Mouse (Mus musculus) midbrain, embryonic 15.5 days (tissue): ENCODE measurements around the gene 3110040M04Rik. TPM values are rescaled to one million over a fixed set of nuclear protein-coding genes. Genes with fewer than 3 reads are reported as not detected.
A peak's percentile ranks its signal among the peaks of the same experiment; 100 is the strongest.
"Not testable (repeated sequence)": the region's sequence is repeated elsewhere in the genome, so short reads cannot be mapped to it uniquely, and the experiment has no call there.

Experiments
- ATAC-seq: fragments of 200-750 bp; cut with Nextera tagmentation; replicated peaks from 2 replicates; pipeline ENCODE4 v1.8.0; 2017; ENCODE audit warnings: moderate TSS enrichment
- H3K27ac ChIP-seq: fragments of 300-500 bp; sonication (generic); 2 replicates; pipeline ENCODE4 v1.5.1; 2015; ENCODE audit warnings: mild to moderate bottlenecking, inconsistent platforms
- H3K27me3 ChIP-seq: fragments of 300-500 bp; sonication (generic); replicated peaks from 2 replicates; pipeline ENCODE4 v1.6.1; 2015; ENCODE audit warnings: inconsistent platforms
- H3K36me3 ChIP-seq: fragments of 300-500 bp; sonication (generic); replicated peaks from 2 replicates; pipeline ENCODE4 v1.6.1; 2015; ENCODE audit warnings: inconsistent platforms
- H3K4me1 ChIP-seq: fragments of 300-500 bp; sonication (generic); 2 replicates; pipeline ENCODE4 v1.6.1; 2015; ENCODE audit warnings: inconsistent platforms
- H3K4me2 ChIP-seq: fragments of 300-500 bp; sonication (generic); 2 replicates; pipeline ENCODE4 v1.6.1; 2015; ENCODE audit warnings: inconsistent platforms, mild to moderate bottlenecking, moderate library complexity
- H3K4me3 ChIP-seq: fragments of 300-500 bp; sonication (generic); 2 replicates; pipeline ENCODE4 v1.5.1; 2015; ENCODE audit warnings: mild to moderate bottlenecking, inconsistent platforms
- H3K9ac ChIP-seq: fragments of 300-500 bp; sonication (generic); 2 replicates; pipeline ENCODE4 v1.6.1; 2015; ENCODE audit warnings: mild to moderate bottlenecking, inconsistent platforms
- H3K9me3 ChIP-seq: fragments of 300-500 bp; sonication (generic); 2 replicates; pipeline ENCODE4 v1.6.1; 2016; ENCODE audit warnings: inconsistent platforms
- WGBS: fragments of 180-500 bp; shearing (Covaris S2); methylation state at CpG from one replicate; pipeline ENCODE4 v1.1.7; 2015; ENCODE audit warnings: mixed read lengths; 5-methylcytosine and 5-hydroxymethylcytosine counted together
- polyA plus RNA-seq: library from polyadenylated mRNA; unstranded; fragments of >200 nt; fragmentation: Nextera tagmentation; extraction: Ambion mirVana; gene quantifications from 2 replicates; pipeline ENCODE4 v1.2.1, GENCODE M21; 2015

Gene 3110040M04Rik
- not detected in 2 replicates for polyA plus RNA-seq

GRCm38 (mm10) chr1:151203818-151204217 is at the start of gene 3110040M04Rik:
Gene 3110040M04Rik, plus strand, starts transcription at chr1:151204121.
- WGBS: no CpG with 5 or more reads among the region's 6 CpGs
- H3K4me2 ChIP-seq, ATAC-seq: not testable (repeated sequence)

DNA sequence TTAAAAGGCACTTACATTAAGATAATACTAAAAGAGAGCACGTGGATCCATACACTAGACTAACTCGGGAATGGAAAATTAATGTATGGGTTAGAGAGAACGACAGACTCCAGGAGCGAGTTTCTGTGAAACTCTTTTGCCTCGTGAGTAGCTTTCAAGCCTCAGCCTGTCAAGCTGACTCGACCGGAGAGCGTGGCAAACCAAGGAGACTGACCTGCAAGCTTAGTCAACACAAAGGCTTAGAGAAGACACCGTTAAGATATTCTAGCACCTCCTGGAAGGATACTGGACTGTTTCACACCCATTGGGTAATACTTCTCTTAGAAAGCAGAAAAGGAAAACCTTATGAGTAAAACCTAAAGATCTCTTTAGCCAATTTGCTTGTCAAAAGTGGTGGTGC is 49.8 kb upstream of the 3110040M04Rik start:
- H3K27me3 ChIP-seq, H3K27ac ChIP-seq, H3K4me1 ChIP-seq, H3K36me3 ChIP-seq, H3K9me3 ChIP-seq, H3K4me2 ChIP-seq, ATAC-seq, H3K9ac ChIP-seq, H3K4me3 ChIP-seq: not testable (repeated sequence)
- 92% methylated on average over 9 of the region's 9 CpGs for WGBS

More at GRCm38 (mm10) chr1:151203818-151204217, at the start of gene 3110040M04Rik:
- not testable (repeated sequence) for H3K9me3 ChIP-seq, H3K4me3 ChIP-seq, H3K9ac ChIP-seq, H3K4me1 ChIP-seq, H3K27ac ChIP-seq, H3K27me3 ChIP-seq, H3K36me3 ChIP-seq

GRCm38 (mm10) chr1:151156129-151156528 is 47.8 kb upstream of the 3110040M04Rik start:
- no peaks in the 10 kb centered on the region for H3K36me3 ChIP-seq
- no peaks in the 10 kb centered on the region for H3K9me3 ChIP-seq
- no peak overlapping the region for H3K4me3 ChIP-seq
- no peak overlapping the region for H3K9ac ChIP-seq
- H3K27ac ChIP-seq: no peak overlapping the region
- no peak for ATAC-seq
- no peak overlapping the region for H3K4me2 ChIP-seq
- 87% methylated on average over 3 of the region's 3 CpGs for WGBS
- H3K4me1 ChIP-seq: peaks cover 6% of the 10 kb centered on the region; the same call in 1 of the 2 replicates
- no peaks in the 10 kb centered on the region for H3K27me3 ChIP-seq

DNA sequence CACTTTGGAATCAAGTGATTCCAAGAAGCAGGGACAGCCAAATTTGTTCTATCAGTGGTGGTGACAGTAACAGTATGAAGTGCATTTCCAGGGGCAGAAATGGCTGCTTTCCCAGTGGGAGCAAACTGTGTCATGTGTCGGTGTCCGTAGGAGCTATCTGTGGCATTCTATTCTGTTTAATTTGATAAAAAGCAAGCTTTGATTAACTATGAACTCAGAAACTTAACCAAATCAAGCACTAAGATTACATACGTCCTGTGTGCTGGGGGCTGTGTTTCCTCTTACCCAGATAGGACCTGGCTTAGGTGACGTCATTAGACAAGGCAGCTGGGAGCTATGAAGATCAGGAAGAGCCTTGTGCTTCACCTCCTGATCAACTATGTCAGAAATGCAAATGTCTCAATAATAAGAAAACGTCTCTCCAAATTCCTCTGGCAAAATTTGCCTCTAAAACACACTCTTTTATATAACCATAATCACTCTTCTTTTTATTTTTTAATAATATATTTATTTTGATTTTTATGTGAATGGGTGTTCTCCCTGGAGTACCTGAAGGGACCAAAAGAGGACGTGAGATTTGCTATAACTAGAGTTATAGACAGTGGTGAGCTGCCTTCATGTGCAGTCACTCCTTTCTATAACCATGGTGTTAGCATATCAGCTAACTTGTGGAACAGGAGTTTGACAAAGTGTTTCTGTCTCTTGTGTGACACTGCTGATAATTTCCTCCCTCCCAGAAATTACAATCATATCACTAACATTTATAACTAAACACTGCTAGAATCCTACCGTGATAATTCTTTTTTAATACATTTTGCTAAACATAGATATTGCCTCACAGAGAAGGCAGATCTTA is 46.9 kb upstream of the 3110040M04Rik start:
- H3K4me3 ChIP-seq: no peak overlapping the region
- no peak overlapping the region for H3K4me2 ChIP-seq
- 79% methylated on average over 7 of the region's 7 CpGs for WGBS
- no peaks in the 10 kb centered on the region for H3K27me3 ChIP-seq
- peaks cover 6% of the 10 kb centered on the region; the same call in 1 of the 2 replicates for H3K4me1 ChIP-seq
- H3K9me3 ChIP-seq: no peaks in the 10 kb centered on the region
- H3K36me3 ChIP-seq: no peaks in the 10 kb centered on the region
- H3K9ac ChIP-seq: no peak overlapping the region
- H3K27ac ChIP-seq: no peak overlapping the region
- ATAC-seq: no peak

DNA sequence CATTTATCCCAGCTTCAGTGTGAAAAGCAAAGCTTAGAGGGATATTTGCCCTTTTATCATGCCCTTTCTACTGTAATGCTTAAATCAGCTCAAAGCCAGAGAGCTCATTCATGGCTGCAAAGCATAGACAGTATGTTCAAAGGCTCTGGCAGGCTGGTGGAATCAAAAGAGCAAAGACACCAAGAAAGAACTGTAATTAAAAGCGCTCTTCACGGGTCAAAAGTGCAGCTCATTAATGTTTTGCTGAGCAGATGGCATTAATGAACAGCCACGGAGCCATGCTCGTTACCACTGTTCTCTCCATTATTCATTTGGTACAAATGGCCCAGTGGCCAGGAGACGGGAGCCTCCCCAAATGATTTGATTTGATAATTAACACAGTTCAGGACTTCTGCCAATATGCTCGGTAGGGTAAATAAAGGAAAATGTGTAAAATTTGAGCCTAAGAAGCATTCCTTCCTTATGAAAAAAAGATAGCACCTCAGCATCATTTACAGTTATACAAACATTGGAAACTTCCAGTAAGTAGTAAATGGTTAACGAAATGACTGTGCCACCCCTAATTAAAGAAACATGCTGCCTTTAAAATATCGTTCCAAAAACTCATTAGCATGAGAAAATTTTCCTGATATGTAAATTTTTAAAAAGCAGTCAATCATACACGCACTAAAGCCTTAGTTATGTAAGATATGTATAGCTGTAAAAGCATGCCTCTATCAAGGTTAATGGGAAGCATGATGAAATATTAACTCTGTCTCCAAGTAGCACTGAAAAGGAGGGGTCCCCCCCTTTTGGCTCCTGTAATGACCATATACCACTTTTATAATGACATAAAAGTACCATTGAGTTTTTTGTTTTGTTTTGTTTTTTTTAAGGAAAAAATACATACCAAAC is 45.7 kb upstream of the 3110040M04Rik start:
- Histone ChIP-seq H3K27ac (no peak overlapping the region), H3K4me1 (peaks cover 6% of the 10 kb centered on the region; the same call in 1 of the 2 replicates), H3K36me3 (no peaks in the 10 kb centered on the region), H3K27me3 (no peaks in the 10 kb centered on the region), H3K4me3 (no peak overlapping the region), H3K4me2 (no peak overlapping the region), H3K9ac (no peak overlapping the region), H3K9me3 (no peaks in the 10 kb centered on the region)
- peak; percentile 82 for ATAC-seq
- 34% methylated on average over 9 of the region's 9 CpGs for WGBS

DNA sequence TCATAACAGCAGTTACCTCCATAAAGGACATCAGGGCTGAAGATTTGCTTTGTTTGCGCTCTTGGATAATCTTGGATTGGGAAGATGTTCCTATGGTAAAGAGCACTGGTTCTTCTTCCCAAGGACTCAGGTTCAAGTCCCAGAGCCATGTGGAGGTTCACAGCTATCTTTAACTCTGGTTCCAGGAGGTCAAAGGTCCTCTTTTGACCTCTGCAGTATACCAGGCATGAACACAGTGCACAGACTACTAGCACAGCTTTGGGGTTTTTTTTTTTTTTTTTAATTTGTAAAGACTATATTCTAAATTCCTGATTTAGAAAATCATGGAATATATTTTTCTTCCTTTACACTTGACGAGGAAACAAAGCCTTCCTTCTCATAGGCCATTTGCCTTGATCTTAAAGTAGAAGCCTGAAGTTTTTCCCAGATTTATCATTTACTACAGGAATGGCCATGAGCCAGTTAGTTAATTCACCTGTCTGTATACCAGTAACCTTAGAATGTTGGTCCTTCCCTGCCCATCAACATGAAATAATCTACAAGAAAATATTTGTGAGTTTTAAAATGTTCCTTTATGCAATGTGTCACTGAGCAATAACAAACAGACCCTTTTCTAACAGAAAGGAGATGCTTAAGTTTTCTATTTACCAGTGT is 44.9 kb upstream of the 3110040M04Rik start:
- H3K9ac ChIP-seq: no peak overlapping the region
- no peaks in the 10 kb centered on the region for H3K27me3 ChIP-seq
- H3K27ac ChIP-seq: no peak overlapping the region
- no peaks in the 10 kb centered on the region for H3K36me3 ChIP-seq
- H3K4me1 ChIP-seq: peaks cover 6% of the 10 kb centered on the region; the same call in 1 of the 2 replicates
- ATAC-seq: no peak
- H3K9me3 ChIP-seq: no peaks in the 10 kb centered on the region
- no peak overlapping the region for H3K4me3 ChIP-seq
- H3K4me2 ChIP-seq: no peak overlapping the region
- 91% methylated on average over 2 of the region's 2 CpGs for WGBS

DNA sequence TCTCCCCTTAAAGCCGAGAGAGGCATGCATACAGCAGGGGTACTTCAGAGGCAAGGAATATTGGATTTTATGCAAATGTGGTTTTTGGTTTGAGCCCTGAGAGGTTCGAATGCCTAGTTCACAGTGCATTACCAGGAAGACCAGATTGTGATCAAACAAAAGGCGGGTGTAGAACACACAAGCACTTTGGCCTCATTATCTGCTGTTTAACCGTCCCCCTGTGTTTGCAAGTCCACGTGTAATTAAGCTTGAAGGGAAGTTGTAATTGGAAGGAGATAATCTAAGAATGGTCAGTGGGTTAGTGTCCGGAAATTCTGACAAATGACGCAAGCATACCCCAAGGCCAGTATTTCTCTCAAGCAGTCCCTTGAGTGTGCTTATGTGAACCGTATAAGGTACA is 37.9 kb upstream of the 3110040M04Rik start:
- ATAC-seq: no peak
- Histone ChIP-seq H3K27ac (no peak overlapping the region), H3K9me3 (no peaks in the 10 kb centered on the region), H3K4me1 (peaks cover 20% of the 10 kb centered on the region), H3K4me3 (no peak overlapping the region), H3K9ac (no peak overlapping the region), H3K4me2 (no peak overlapping the region), H3K27me3 (no peaks in the 10 kb centered on the region), H3K36me3 (no peaks in the 10 kb centered on the region)
- 29% methylated on average over 8 of the region's 8 CpGs for WGBS

DNA sequence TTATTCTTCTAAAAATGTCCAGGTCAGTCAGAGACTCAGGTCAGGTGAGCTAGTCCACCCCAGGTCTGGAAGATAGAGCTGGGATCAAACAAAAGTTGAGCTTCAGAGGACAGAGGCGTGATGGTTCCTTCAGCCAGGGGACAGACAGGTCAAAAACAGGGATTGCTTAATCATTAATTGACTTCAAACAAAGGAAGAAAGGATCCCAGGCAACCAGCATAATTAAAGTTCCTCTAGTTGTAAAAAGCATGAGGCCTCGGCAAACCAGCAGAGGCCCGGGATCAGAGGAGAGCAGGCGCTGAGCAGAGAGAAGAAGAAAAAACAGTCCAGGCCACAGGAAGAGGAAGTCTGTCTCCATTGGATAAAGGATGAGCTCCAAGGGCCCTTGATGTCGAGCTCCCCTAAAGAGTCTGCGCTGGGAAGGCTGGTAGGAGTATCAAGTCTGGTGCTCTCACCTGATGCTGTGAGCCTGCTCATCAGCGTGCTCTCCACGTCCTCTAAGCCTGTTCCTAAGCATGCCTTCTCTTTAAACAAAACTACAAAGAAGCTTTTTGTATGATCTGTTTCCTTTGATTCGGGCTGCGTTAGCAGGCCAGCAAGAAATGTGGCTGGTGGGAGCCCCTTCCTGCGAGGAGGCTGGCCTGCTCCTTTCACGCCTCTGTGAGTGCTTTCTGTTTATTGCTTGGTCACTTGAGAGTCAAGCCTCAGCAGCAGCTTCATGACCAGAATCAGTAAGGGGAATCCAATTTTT is 36.4 kb upstream of the 3110040M04Rik start:
- no peaks in the 10 kb centered on the region for H3K36me3 ChIP-seq
- peaks cover 20% of the 10 kb centered on the region for H3K4me1 ChIP-seq
- no peak overlapping the region for H3K9ac ChIP-seq
- H3K4me2 ChIP-seq: peak overlapping the region; percentile 19; the same call in 1 of the 2 replicates
- H3K9me3 ChIP-seq: no peaks in the 10 kb centered on the region
- no peak overlapping the region for H3K4me3 ChIP-seq
- H3K27ac ChIP-seq: peak overlapping the region; percentile 46
- no peaks in the 10 kb centered on the region for H3K27me3 ChIP-seq
- WGBS: 12% methylated on average over 12 of the region's 12 CpGs
- ATAC-seq: peak; percentile 92

DNA sequence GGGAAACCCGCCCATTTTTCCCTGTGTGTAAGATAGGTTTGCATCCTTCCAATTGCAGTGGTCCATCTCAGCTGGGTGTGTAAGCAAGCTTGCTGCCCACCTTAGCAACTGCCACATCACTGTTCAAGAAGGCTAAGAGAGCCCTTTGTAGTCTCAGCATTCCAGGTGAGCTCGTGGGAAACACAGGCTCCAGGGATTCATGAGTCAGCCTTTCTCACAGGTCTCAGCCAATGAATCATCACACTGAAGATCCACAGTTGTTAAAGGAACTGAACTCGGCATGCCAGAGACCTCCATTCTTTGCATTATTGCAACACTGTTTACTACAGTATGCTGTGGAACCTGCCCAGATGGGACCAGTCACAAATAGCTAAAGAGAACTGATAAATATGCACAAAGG is 35.3 kb upstream of the 3110040M04Rik start:
- Histone ChIP-seq H3K27ac (no peak overlapping the region), H3K4me1 (peaks cover 20% of the 10 kb centered on the region), H3K9ac (no peak overlapping the region), H3K4me2 (no peak overlapping the region), H3K36me3 (no peaks in the 10 kb centered on the region), H3K27me3 (no peaks in the 10 kb centered on the region), H3K4me3 (no peak overlapping the region), H3K9me3 (no peaks in the 10 kb centered on the region)
- 66% methylated on average over 3 of the region's 3 CpGs for WGBS
- ATAC-seq: no peak

- peaks cover 15% of the 10 kb centered on the region for H3K4me1 ChIP-seq
- no peak overlapping the region for H3K4me3 ChIP-seq
- WGBS: 77% methylated on average over 2 of the region's 2 CpGs
- no peak for ATAC-seq
- H3K36me3 ChIP-seq: no peaks in the 10 kb centered on the region
- no peak overlapping the region for H3K4me2 ChIP-seq
- H3K27me3 ChIP-seq: no peaks in the 10 kb centered on the region
- H3K9ac ChIP-seq: no peak overlapping the region
- no peaks in the 10 kb centered on the region for H3K9me3 ChIP-seq
- H3K27ac ChIP-seq: no peak overlapping the region
Observed at GRCm38 (mm10) chr1:151171572-151172461, 32.1 kb upstream of the 3110040M04Rik start.
